Mouse (Mus musculus) bone marrow macrophage, adult 2 months (primary cell): ENCODE measurements around the gene Gm45623.

ENCODE experiments used
- CTCF ChIP-seq: IDR thresholded peaks from 2 replicates; pipeline ENCODE4 v1.5.1; 2012; ENCODE audit warnings: low read depth, mild to moderate bottlenecking, low read length, moderate library complexity
- POLR2A ChIP-seq: IDR thresholded peaks from 2 replicates; pipeline ENCODE4 v1.6.1; 2012; ENCODE audit warnings: mild to moderate bottlenecking, low read depth, low read length, borderline replicate concordance

- TF ChIP-seq POLR2A: no peak
- TF ChIP-seq CTCF: no peak
Measured at GRCm38 (mm10) chr13:56792844-56793243, 39.2 kb upstream of the Gm45623 start.
